Mouse (Mus musculus) gastrocnemius, postnatal 36 days (tissue): ENCODE data around the gene Epha4. TPM values are rescaled to one million over a fixed set of nuclear protein-coding genes. Genes with fewer than 3 reads are reported as not detected.

Source experiments
- DNase-seq, 2 experiments: peaks; one replicate each; pipeline ENCODE4 v3.0.0; 2022
- intact Hi-C: fragments of 180-260 bp; cut with DNase I; formaldehyde crosslinking; loops from one replicate; pipeline ENCODE4 v1.15.1; 2025
- total RNA-seq, 2 experiments: library from RNA; stranded (reverse); gene quantifications; 2 replicates each; pipeline ENCODE4 v1.2.3; 2021

Epha4 gene
- total RNA-seq, 2 experiments from 2014 or later, result 1.5 to 2.0 TPM

DNA sequence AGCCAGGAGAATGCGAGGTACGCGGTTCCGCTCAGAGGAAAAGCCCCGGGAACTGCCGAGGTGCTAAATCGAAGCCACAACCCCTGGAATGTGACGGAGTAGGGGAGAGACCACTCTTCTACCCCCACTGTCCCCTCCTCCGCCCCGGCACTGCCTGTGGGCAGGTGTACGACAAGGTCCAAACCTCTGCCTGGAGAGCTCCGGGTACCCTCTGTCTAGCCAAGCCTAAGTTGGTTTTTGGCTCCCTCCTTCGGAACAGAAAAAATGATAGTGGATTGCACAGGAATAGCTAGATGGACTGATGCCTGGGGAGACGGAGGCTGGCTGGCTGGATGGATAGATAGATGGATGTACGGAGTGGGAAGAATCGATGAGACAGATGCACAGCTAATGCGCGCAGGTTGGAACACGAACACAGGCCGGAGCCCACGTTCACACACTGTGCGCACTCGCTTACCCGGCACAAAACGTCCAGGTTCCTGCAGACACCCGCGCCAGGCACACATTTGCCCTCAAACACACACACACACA lies 1.4 kb downstream of the Epha4 start:
- peak in 1 of 2 experiments; percentile 31 for DNase-seq
- intact Hi-C loops, result no loop called here

DNA sequence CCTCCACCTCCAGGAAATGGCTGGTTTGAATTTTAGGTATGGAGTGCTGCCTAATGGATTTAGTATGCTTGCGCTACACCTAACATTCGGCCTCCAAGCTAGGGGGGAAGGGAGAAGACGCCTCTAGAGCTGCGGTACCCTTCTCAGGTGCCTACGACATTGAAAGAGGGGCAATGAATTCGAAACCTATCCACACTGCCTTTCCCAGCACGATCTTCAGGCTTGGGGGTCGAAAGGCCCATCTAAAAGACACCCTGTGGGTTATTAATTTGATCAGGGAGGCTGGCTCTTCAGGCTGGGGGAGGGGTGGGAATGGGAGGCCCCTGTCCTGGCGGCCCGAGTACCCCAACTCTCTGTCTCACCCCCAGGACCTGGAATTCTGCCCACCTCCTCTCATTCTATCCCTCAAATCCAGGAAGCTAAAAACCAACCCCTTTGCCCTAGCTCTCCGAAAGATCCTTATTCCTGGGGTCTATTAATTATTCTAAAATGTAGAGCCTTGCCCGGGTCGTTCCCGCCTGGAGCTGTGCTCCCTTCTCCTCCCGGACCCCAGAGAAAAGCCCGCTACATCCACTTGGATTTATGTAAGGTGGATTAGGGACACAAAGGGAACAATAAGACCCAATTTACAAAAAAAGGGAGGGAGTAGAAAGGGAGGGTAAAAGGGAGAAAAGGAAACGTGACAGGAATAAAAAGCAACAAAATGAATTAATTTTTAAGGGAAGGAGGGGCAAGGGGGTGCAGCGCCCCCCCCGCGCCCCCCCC lies 2.3 kb downstream of the Epha4 start:
- intact Hi-C loops, result no loop called here
- no peak for DNase-seq

DNA sequence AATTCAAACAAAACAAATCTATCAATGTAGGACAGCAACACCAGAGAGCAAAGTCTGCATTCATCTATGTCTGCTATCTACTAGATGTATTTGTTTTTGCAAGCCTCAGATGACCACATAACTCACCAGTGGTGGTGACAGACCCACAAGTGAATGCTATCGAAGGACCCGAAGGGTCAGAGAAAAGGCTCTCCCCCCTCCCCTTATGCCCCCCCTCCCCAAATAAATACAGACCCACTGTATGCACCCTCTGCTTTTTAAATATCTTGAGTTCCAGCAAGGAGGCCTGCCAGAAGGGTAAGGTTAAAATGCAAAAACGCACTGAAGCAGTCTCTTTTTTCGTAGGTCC lies 2.9 kb downstream of the Epha4 start:
- no peak for DNase-seq
- intact Hi-C loops, result no loop called here

DNA sequence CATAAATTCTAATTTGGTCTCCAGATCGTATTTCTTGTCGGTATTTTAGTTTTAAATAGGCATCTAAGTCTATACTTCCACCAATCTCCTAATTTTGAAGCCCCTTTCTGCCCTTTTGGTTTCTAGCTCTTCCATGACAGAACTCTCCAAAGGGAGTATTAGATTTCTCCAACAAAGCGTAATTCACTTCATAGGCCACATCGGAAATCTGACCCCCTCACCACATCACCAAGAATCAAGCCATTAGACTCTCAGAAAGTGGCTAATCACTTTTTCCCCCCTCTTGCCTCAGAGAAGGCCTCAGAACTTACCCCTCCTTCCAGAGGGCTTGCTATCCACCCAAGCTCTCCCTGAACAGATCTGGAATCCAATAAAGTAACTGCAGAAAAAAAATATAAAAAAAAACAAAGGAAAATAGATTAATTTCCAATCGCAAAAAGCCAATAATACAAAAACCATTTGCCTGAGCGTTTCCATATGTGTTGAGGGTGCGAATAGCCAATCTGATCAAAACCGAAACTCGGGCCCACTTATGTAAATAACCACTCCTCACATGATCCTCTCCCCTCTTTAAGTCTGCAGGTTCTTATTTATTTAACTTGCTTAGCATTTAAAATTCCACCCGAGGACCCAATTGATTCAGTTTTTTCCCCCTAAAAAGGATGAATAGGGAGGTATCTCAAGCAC lies 3.4 kb downstream of the Epha4 start:
- no peak for DNase-seq
- intact Hi-C loops, result no loop called here

DNA sequence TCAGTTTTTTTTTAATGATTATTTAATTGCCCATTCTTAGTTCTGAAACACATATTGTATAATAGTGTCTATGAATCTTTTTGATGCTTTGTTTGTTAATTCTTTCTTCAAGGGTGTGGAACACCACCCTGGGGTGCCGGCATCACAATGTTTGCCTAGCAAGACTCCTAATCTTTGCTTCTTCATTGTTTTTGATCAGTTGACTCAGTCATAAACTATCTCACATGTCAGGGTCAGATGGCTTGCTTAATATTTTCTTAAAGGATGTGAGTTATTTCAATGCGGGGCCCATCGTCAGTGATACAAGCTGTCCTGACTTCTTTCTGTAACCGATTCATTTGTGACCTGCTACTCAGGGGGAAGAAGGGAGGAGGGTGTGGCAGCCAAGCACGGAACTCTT lies 4.3 kb downstream of the Epha4 start:
- no peak for DNase-seq
- intact Hi-C loops, result no loop called here

DNA sequence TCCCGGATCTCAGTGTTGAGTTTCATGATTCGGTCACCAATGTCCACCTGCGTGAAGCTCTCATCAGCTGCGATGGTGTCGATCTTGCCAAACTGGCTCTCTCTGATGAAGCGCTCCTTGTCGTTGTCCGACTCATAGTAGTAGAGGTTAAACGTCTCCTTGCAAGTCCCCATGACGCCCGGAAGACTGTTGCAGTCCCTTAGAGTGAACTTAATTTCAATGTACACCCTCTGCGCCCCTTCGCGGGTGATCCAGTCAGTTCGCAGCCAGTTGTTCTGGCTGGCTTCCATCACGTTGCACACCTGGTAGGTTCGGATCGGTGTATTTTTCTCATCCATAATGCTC lies 8.1 kb downstream of the Epha4 start:
- no peak for DNase-seq
- intact Hi-C loops, result no loop called here

DNA sequence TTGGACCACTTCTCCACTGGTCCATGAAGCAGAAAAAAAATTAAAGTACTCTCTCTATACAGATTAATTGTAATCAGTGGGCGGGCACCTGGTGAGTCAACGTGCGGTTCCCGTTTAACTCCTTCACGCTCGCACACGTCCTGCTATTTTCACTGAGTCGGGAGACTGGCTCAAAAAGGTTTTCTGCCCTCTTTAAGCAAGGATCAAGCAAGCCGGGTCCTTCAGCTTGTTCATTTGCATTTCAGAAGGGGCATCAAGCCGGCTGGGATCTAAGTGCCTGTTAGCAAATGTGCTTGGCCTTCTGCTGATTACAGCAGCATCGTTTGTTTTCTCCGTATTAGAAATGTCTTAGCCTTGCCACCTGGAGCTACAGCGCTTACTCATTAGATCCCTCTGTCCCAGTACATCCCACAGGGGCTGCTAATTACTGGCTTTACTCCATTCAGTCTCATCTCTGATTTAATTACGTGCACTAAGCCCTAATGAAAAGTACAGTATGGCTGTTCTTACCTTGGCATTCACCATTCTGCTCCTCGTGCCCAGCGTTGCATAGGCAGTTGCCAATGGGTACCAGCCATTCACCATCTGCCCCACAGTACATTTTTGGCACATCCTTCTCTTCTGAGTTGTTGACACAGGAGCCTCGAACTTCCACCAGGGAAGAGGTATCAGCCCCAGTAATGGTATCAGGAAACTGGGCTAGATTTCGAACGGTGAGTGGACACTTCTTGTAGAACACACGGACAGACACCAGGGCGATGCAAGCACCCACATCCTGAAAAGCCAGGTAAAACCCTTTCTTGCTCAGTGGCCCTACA lies 8.6 kb downstream of the Epha4 start:
- intact Hi-C loops, result no loop called here
- no peak for DNase-seq

DNA sequence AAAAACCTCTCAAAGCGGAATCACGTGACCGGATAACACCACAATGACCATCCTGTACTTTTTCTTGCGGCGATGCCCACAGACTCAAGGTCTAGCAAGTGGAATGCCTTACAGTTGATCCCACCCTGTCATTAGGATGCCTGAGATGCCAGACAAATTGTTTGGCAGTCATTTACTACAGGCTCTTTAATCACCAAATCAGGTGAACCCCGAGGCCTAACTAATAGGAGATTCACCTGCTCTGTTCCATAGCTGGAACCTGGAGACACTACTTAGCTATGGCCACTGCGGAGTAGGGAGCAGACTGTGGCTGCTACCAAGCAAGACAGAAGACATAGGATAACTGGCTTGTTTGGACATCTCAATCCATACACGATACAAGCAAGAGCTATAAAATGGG lies 9.6 kb downstream of the Epha4 start:
- no peak for DNase-seq
- intact Hi-C loops, result no loop called here

DNA sequence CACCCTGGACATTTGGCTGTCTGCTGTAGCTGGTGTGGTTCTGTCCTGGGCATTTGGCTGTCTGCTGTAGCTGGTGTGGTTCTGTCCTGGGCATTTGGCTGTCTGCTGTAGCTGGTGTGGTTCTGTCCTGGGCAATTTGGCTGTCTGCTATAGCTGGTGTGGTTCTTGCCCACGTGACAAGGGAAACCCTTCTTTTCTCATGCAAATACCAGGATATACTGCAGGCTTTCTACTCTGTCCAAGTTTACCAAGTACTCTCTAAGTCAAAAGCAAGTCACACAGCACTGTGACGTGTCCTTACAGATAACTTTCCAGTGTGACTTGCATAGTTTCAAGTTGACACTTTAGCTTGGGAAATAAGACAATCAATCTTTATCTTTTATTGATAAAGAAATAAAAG lies 10.1 kb downstream of the Epha4 start:
- intact Hi-C loops, result no loop called here

DNA sequence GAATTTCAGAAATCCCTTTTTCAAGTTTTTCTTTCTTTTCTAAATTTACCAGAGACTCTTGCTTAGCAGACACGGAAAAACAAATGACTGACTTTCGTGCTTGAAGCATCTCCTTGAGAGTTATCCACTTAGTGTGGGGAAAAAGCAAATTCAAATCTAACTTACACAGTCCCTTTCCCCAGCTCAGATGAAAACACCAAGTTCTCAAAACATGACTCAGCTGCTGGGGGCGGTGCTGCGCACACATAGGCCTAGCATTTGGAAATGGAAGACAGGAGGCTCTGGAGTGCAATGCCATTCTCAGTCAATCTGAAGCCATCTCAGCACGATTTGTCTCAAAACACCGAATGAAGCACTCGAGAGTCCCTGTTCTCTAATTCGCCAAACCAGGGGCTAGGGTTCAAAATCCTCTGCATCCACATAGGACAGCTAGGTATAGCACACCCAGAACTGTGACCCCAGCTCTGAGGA lies 11.1 kb downstream of the Epha4 start:
- intact Hi-C loops, result no loop called here
- no peak for DNase-seq

More for the DNA sequence above, 10.1 kb downstream of the Epha4 start:
- DNase-seq, result no peak

DNA sequence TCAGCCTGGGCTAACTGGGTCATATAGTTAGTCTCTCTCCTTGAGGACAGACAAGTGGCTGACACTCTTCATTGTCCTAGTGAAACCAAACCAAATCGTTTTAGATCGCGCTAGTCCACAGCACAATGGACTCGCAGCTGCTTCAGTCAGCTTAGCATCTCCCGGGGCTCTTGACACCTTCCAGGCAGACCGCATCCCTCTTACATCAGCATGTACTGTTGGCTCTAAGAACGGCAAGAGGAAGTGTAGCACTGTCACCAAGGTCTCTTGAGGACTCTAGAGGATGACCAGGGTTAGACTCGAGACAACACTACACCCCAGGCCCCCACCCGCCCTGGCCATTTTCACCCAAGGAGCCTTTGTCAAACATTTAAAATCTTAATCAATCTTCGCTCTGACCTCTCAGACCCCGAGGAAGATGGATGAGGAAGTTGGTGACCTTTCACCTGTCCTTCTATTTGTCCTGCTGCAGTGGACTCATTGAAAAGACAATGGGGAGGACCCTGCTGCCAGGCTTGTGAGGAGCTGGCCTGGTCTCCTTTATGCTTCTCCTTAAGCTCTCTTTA lies 12.3 kb downstream of the Epha4 start:
- intact Hi-C loops, result no loop called here
- no peak for DNase-seq

DNA sequence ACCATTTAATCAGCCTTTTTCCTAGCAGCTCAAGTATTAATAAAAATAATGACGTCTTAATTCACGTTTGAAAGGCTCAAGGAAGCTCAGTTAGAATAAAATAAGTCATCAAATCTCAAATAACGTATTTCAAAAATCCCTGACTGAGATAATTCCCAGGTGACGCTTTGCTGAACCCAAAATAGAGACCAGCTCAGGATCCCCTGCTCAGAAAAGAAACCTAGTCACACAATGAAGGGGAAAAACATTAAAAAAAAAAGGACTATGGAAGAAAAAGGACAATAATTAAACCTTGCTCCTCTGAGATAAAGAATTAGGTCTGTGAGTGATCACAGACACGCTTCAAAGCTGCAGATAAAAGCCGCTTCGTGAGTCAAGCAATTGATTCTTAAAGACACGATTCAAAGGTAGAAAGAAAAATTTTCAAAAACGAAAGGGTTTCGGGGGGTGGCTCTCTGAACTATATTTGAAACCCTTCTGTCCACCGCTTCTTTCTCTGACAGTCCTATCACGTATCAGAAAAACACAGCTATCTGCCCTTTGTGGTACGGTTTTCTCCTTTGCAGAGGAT lies 13.4 kb downstream of the Epha4 start:
- DNase-seq, result no peak
- intact Hi-C loops, result no loop called here

DNA sequence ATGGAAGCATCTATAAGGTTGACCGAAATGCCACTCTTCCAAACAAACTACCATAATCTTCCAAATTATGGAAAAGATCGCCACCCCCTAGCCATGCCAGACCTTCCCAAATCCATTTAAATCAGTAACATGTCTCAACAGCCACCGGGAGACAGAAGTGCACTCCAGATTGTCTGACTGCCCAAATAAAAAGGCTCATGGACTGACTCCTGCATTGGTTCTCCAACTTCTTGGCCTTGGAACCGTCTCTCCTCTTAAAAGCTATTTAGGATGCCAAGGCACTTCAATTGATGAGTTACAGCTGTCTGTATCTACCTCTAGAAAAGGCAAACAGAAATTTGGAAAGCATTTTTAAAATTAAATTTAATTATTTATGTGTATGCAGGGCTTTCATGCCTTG lies 17.4 kb downstream of the Epha4 start:
- no peak for DNase-seq
- intact Hi-C loops, result no loop called here

DNA sequence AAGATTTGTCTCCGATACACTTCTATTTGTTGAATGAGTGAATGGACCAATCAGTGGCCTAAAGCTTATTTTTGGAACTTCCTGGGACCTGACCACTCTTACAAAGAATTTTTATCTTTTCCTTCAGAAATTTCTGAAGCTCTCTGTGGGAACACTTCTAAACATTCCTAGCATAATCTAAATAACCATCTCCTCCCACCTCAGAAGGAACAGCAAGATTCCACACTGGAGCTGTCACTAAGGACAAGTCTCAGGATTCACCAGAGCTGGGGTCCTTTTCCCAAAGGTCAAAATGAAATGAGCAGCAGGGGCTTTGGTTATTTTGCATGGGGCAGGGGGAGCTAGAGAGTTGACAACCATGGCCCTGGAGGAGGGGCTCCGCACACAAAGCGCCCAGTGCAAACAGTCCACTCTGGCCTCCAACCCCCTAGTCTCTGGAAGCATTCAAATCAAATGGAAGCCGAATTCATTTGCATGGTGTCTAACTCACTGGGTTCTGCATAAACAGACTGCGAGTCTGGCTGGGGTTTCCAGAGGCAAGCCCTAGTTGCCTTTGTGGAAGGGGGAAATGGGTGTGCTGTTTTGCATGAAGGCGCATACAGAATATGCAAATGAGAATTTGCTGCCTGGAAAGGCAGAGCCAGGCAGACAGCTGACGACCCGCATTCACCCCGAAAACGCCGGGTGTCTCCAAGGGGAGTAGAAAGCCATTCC lies 18.3 kb downstream of the Epha4 start:
- DNase-seq, result no peak
- intact Hi-C loops, result no loop called here

DNA sequence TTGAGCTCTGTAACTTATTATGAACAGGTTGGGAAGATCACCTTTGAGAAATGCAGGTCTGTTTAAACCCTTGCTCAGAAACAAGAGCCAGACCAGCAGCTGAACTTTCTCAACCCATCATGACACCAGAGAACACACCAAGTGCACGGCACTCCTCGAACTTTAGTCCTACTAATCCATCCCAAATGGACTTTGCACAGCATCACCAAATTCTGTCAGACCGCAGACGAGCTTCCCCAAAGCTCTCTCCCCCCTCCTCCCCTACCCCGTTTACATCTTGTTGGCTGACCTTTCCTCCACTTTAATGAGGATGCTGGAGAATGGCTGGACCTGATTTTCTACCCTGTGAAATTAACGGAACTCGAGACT lies 19.1 kb downstream of the Epha4 start:
- DNase-seq, result no peak
- intact Hi-C loops, result no loop called here

DNA sequence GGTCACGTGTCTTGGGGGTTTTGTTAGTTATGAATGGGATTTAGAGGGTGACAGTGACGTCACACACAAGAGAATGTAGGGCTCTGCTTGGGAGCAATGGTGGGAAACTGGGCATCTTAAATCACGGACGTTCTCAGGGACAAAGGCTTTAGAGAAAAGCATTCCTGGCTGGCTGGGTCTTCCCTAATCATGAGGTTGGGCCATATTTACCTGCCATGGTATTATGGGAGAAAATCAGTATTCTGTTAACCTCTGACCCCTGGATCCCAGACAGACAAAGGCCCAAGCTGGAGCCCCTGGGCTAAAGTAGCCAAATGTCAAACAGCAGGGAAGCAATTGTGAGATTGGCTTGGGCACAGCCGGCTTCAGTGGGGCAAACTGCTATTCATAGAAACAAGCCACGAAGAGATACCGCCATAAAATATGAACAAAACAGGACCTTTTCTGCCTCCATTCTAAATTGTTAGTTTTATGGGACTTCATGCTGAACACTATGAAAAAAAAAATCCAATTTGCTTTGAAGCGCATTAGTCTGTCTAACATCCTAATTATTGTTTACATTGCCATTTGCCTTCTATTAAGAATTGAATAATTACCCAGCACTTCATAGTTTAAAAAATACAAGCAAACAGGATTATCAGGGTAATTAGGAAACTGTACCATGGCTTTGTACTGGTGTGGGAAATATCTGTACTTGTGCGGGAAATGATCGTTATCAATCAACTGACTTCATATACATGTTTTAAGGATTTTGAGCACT lies 19.7 kb downstream of the Epha4 start:
- intact Hi-C loops, result no loop called here
- DNase-seq, result no peak

DNA sequence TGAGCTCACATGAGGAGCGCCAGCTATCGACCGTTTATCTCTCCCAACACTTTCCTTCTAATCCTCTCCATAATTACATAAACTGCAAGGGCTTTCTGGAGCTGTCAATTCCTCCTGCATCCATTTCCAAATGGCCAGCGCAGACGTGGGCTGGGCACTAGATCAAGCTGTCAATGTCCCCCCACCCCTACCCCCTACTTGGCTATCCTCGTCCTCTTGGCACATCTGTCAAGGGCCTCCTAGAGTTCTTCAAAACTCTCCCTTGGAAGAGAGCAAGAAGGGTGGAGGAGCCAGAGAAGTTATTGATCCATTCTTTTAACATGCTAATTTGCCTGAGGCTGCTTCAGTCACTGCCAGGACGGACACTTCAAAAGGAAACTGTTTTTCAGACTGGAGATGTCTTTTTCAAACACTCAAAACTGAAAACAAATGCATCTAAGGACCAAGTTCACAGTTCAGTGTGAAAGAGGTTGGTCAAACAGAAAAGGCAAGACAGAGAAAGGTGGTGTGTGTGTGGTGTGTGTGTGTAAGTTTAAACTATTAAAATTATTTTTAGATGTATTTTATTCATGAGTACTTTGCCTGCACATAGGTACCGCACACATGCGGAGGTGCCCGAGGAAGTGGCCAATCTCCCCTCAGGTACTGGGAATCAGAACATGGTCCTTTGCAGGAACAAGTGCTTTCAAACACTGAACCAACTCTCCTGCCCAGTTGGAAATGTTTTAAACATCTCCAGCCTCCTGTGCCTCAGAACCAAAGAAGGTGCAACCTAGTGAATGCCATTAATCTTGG lies 20.9 kb downstream of the Epha4 start:
- intact Hi-C loops, result no loop called here
- no peak for DNase-seq

DNA sequence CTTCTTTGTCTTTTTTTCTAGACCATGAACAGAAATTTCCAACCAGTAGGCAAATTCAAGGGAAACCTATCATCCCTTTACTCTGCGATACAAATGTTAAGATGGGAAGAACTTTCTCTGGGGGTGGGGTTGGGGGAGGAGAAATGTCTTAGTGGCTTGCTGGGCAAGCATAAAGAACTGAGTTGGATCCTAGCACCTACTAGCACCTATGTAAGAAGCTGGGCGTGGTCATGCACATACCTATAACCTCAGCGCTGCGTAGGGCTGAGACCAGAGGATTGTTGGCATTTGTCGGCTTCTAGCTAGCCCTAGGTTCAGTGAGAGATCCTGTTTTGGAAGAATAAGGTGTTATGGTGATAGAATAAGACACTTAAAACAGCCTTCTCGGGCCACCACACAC lies 24.7 kb downstream of the Epha4 start:
- DNase-seq, result no peak
- intact Hi-C loops, result no loop called here

DNA sequence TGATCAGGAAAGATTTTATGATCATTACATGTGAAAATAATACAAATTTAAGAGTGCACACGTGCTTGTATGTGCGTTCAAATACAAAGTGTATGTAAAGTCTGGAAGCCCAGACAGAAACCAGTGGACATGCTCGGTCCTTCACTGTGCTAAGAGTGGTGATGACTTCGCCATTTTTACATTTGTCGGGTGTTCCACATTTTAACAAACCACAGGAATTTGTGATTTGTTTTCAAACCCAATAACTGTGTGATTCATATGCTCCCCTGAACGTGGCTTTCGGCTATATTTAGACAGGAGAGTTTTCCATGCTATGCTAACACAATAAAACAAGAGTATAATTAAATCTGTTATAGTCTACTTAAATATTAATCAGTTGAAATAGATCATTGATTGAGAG lies 25.5 kb downstream of the Epha4 start:
- no peak for DNase-seq

More for the DNA sequence above, 25.5 kb downstream of the Epha4 start:
- intact Hi-C loops, result no loop called here
